Mouse (Mus musculus) ES-E14 (cell line): ENCODE results near the gene Gstt4. TPM values are rescaled to one million over a fixed set of nuclear protein-coding genes. Genes with fewer than 3 reads are reported as not detected.

Experiments used
- DNase-seq: peaks from one replicate; pipeline ENCODE4 v3.0.0-alpha.2; 2013; ENCODE audit warnings: low read depth, low spot score
- H3K27ac ChIP-seq: 2 replicates; pipeline ENCODE4 v1.5.1; 2012; ENCODE audit warnings: low read depth, mild to moderate bottlenecking, low read length, moderate library complexity, mixed read lengths; ENCODE audit not compliant: poor library complexity, insufficient read depth, severe bottlenecking
- H3K36me3 ChIP-seq: 2 replicates; pipeline ENCODE4 v1.6.1; 2012; ENCODE audit warnings: mild to moderate bottlenecking, low read length, moderate library complexity, mixed read lengths; ENCODE audit not compliant: control insufficient read depth, poor library complexity, insufficient read depth, severe bottlenecking
- H3K4me1 ChIP-seq, 2 experiments: fragments of 150-350 bp in 1 of 2; sonication (generic) in 1 of 2; 2 replicates each; pipeline ENCODE4 v1.6.1; 2012; ENCODE audit warnings: low read length in 2 of 2, mild to moderate bottlenecking in 1 of 2, mixed read lengths in 1 of 2; ENCODE audit not compliant: control insufficient read depth in 2 of 2, insufficient read depth in 2 of 2, poor library complexity in 1 of 2
- H3K4me3 ChIP-seq, 2 experiments: fragments of 150-350 bp in 1 of 2; sonication (generic) in 1 of 2; 2 replicates each; pipeline ENCODE4 v1.5.1; 2012; ENCODE audit warnings: low read length in 2 of 2, low read depth in 1 of 2, mild to moderate bottlenecking in 1 of 2, mixed read lengths in 1 of 2; ENCODE audit not compliant: insufficient read depth in 1 of 2, poor library complexity in 1 of 2, severe bottlenecking in 1 of 2
- H3K9ac ChIP-seq: 2 replicates; pipeline ENCODE4 v1.6.1; 2012; ENCODE audit warnings: low read depth, mild to moderate bottlenecking, low read length, mixed read lengths; ENCODE audit not compliant: poor library complexity, insufficient read depth, severe bottlenecking
- H3K9me3 ChIP-seq: fragments of 150-350 bp; sonication (generic); 2 replicates; pipeline ENCODE4 v1.6.1; 2012; ENCODE audit warnings: low read depth, mild to moderate bottlenecking, low read length; ENCODE audit not compliant: control insufficient read depth, insufficient read depth
- CHD2 ChIP-seq: IDR thresholded peaks from 2 replicates; pipeline ENCODE4 v1.6.1; 2014; ENCODE audit warnings: mild to moderate bottlenecking, low read depth, low read length, inconsistent platforms
- HCFC1 ChIP-seq: IDR thresholded peaks from 2 replicates; pipeline ENCODE4 v1.6.1; 2012; ENCODE audit warnings: low read length, inconsistent platforms, borderline replicate concordance; ENCODE audit not compliant: insufficient read depth
- MAFK ChIP-seq: IDR thresholded peaks from 2 replicates; pipeline ENCODE4 v1.6.1; 2014; ENCODE audit warnings: mild to moderate bottlenecking, low read depth, low read length, inconsistent platforms; ENCODE audit not compliant: insufficient read depth
- ZC3H11A ChIP-seq: IDR thresholded peaks from 2 replicates; pipeline ENCODE4 v1.6.1; 2012; ENCODE audit warnings: low read depth, mild to moderate bottlenecking, inconsistent platforms, low read length, borderline replicate concordance
- ZNF384 ChIP-seq: IDR thresholded peaks from 2 replicates; pipeline ENCODE4 v1.6.1; 2012; ENCODE audit warnings: low read depth, low read length, inconsistent platforms
- in situ Hi-C, 2 experiments: fragments of 600-800 bp; cut with MboI; formaldehyde crosslinking; loops; one replicate each; pipeline ENCODE4 v1.15.1; 2025; ENCODE audit warnings: low sequenced_read_pairs in 2 of 2, inconsistent platforms in 1 of 2; ENCODE audit not compliant: unreplicated experiment in 2 of 2
- total RNA-seq: library from RNA; depleted of rRNA; stranded (reverse); fragments of 300-350 nt; gene quantifications from 2 replicates; pipeline ENCODE4 v1.2.3, GENCODE M21; 2012

Gstt4 gene
- total RNA-seq, 1 experiment: not detected

DNA sequence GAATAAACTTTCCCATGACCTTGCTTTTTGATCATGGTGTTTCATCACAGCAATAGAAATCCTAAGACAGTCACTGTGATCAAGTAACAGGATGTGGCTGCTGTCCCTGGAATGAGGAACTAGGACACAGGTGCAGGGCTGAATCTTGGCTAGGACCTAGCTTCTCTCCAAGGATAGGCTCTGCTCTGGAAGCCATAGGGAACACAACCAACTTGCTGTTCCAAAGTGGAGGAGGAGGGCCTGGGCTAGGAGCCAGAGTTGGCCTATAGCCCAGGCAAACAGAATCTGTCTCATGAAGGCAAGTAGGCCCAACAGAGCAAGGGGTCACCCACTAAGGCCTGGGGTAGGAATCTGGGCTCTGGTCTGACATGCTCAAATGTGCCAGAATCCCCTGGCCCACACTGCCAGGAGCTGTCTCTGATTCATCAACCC is 6.2 kb upstream of the Gstt4 start:
- Histone ChIP-seq H3K36me3 (peaks cover 3% of the 10 kb centered on the region; the same call in 1 of the 2 replicates), H3K9me3 (no peaks in the 10 kb centered on the region), H3K4me3 (no peak overlapping the region), H3K4me1 (peaks cover 0 to 9% of the 10 kb centered on the region in 2 experiments; a peak in 2 of 4 replicates), H3K27ac (no peak overlapping the region), H3K9ac (no peak overlapping the region)
- TF ChIP-seq ZC3H11A (no peak), MAFK (no peak), ZNF384 (no peak), HCFC1 (no peak), CHD2 (no peak)
- no peak for DNase-seq
- in situ Hi-C loops: no loop called here

GRCm38 (mm10) chr10:75827668-75828360 is 5.5 kb upstream of the Gstt4 start:
- no peak for DNase-seq
- Histone ChIP-seq H3K4me3 (no peak overlapping the region), H3K27ac (no peak overlapping the region), H3K9ac (no peak overlapping the region), H3K4me1 (peaks cover 0 to 7% of the 10 kb centered on the region in 2 experiments; a peak in 1 of 4 replicates), H3K36me3 (peaks cover 3% of the 10 kb centered on the region; the same call in 1 of the 2 replicates), H3K9me3 (no peaks in the 10 kb centered on the region)
- TF ChIP-seq HCFC1: no peak
- TF ChIP-seq CHD2: no peak
- TF ChIP-seq ZC3H11A: no peak
- TF ChIP-seq MAFK: no peak
- TF ChIP-seq ZNF384: no peak
- in situ Hi-C loops: no loop called here

DNA sequence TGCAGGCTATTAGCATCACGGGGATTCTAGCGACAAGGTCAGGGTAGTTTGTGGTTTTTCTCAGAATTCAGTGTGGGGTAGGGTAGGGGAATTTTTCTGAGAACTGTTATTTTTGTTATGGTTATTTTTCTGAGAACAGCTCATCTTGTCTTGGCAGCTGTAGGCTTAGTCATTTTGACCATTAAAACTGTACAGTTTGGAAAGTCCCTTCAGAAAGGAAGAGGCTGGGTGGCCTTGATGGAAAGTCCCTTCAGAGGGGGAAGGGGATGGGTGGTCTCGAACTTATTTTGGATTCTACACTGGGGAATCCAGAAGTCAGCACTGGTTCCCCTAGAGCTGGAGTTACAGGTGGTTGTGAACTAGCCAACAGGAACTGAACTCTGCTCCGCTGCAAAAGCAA is 2.2 kb upstream of the Gstt4 start:
- H3K9ac ChIP-seq: no peak overlapping the region
- DNase-seq: no peak
- TF ChIP-seq HCFC1: no peak
- no peak for TF ChIP-seq CHD2
- no peak for TF ChIP-seq MAFK
- no peak for TF ChIP-seq ZC3H11A
- no peak for TF ChIP-seq ZNF384

DNA sequence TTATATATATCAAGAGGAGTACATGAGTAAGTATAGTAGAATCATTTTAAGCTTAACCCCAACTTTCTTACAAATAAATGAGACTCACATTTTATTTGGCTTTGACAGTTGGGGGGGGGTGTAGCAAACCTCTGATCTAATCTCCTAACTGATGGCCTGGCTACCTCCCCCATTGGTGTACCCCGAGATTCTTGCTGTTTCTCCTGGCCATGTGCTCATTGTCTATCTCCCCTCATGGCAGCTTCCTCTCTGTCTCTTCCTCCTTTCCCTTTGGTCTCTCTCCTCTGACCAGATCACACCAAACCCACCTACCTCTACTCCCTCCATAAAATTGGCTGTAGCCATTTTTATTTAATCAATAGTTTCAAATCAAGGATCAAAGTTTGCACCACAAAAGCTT is 1.4 kb upstream of the Gstt4 start:
- no peak for DNase-seq
- Histone ChIP-seq H3K27ac (no peak overlapping the region), H3K4me1 (peaks cover 0 to 2% of the 10 kb centered on the region in 2 experiments; a peak in 1 of 4 replicates), H3K9ac (no peak overlapping the region), H3K9me3 (no peaks in the 10 kb centered on the region), H3K4me3 (no peak overlapping the region), H3K36me3 (no peaks in the 10 kb centered on the region)
- TF ChIP-seq ZC3H11A: no peak
- no peak for TF ChIP-seq HCFC1
- in situ Hi-C loops: no loop called here

More for the DNA sequence above, 2.2 kb upstream of the Gstt4 start:
- Histone ChIP-seq H3K9me3 (no peaks in the 10 kb centered on the region), H3K4me1 (peaks cover 0 to 2% of the 10 kb centered on the region in 2 experiments; a peak in 1 of 4 replicates), H3K27ac (no peak overlapping the region), H3K4me3 (no peak overlapping the region), H3K36me3 (no peaks in the 10 kb centered on the region)
- in situ Hi-C loops: no loop called here
